Mouse (Mus musculus) ES-E14 (cell line): ENCODE measurements around the gene Ccdc126.

ENCODE experiments used
- CHD2 ChIP-seq: IDR thresholded peaks from 2 replicates; pipeline ENCODE4 v1.6.1; 2014; ENCODE audit warnings: mild to moderate bottlenecking, low read depth, low read length, inconsistent platforms
- HCFC1 ChIP-seq: IDR thresholded peaks from 2 replicates; pipeline ENCODE4 v1.6.1; 2012; ENCODE audit warnings: low read length, inconsistent platforms, borderline replicate concordance; ENCODE audit not compliant: insufficient read depth
- ZNF384 ChIP-seq: IDR thresholded peaks from 2 replicates; pipeline ENCODE4 v1.6.1; 2012; ENCODE audit warnings: low read depth, low read length, inconsistent platforms

DNA sequence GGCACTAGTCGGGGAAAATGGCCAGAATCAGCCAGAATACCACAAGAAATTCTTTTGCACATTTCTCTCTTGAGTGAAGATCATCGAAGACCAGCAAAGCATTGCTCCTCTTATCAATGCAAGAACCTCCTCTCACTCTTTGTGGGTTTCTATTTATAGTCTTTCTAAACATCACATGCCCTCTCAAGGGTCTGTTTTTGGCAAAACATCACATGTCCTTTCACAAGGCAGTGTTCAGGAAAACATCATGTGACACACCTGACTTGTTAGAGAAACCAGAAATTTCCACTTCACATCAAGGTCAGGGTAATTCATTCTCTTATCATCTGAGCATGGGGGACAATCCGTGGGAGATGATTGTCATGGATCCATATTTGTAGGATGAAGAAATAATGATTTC lies 35.5 kb downstream of the Ccdc126 start:
- TF ChIP-seq ZNF384 (no peak), CHD2 (no peak), HCFC1 (no peak)
